Mouse (Mus musculus): ENCODE measurements around the gene Plcb2. TPM values are rescaled to one million over a fixed set of nuclear protein-coding genes. Genes with fewer than 3 reads are reported as not detected.

Plcb2 gene
- 15.4 TPM for polyA plus RNA-seq (2017; shearing (Covaris generic))

GRCm38 (mm10) chr2:118728337-118728736 lies at the start of gene Plcb2:
Gene Plcb2, minus strand, starts transcription at chr2:118728438.

GRCm38 (mm10) chr2:118772158-118772874 lies 44.1 kb upstream of the Plcb2 start, which contains the start of gene Phgr1:
Gene Phgr1, plus strand, starts transcription at chr2:118772769.

GRCm38 (mm10) chr2:118761906-118762783 lies 33.9 kb upstream of the Plcb2 start, which contains the start of gene Ccdc9b:
Gene Ccdc9b, minus strand, starts transcription at chr2:118762661.

GRCm38 (mm10) chr2:118745232-118745884 lies 17.1 kb upstream of the Plcb2 start, which contains the start of gene Inafm2:
Gene Inafm2, plus strand, starts transcription at chr2:118745758.

GRCm38 (mm10) chr2:118703913-118704730 lies 24.1 kb downstream of the Plcb2 start, which contains the start of gene Ankrd63:
Gene Ankrd63, minus strand, starts transcription at chr2:118703963.

GRCm38 (mm10) chr2:118662902-118663803 lies 65.1 kb downstream of the Plcb2 start, which contains the start of gene Pak6:
Gene Pak6, plus strand, starts transcription at chr2:118663303.

Other genes starting within 250 kb of the Plcb2 start
- gene Srp14, start 248.7 kb downstream of the Plcb2 start, polyA plus RNA-seq (2017; shearing (Covaris generic)), result 240 TPM
- 9.0 TPM for gene Bmf, start 178.8 kb downstream of the Plcb2 start, polyA plus RNA-seq (2017; shearing (Covaris generic))
- 3.3 TPM for gene Bub1b, start 130.2 kb downstream of the Plcb2 start, polyA plus RNA-seq (2017; shearing (Covaris generic))
- 2.2 TPM for gene Pak6, start 65.1 kb downstream of the Plcb2 start, polyA plus RNA-seq (2017; shearing (Covaris generic))
- not detected for gene Ankrd63, start 24.5 kb downstream of the Plcb2 start, polyA plus RNA-seq (2017; shearing (Covaris generic))
- 17.7 TPM for gene Inafm2, start 17.3 kb upstream of the Plcb2 start, polyA plus RNA-seq (2017; shearing (Covaris generic))
- not detected for gene Ccdc9b, start 34.2 kb upstream of the Plcb2 start, polyA plus RNA-seq (2017; shearing (Covaris generic))
- gene Phgr1, start 44.3 kb upstream of the Plcb2 start, polyA plus RNA-seq (2017; shearing (Covaris generic)), result not detected
- gene Disp2, start 51.3 kb upstream of the Plcb2 start, polyA plus RNA-seq (2017; shearing (Covaris generic)), result not detected
- 5.5 TPM for gene Knstrn, start 85.6 kb upstream of the Plcb2 start, polyA plus RNA-seq (2017; shearing (Covaris generic))
- 79.5 TPM for gene Ivd, start 133.5 kb upstream of the Plcb2 start, polyA plus RNA-seq (2017; shearing (Covaris generic))
- gene Bahd1, start 171.9 kb upstream of the Plcb2 start, polyA plus RNA-seq (2017; shearing (Covaris generic)), result 23.6 TPM
- gene Chst14, start 198.1 kb upstream of the Plcb2 start, polyA plus RNA-seq (2017; shearing (Covaris generic)), result 0.47 TPM